Mouse (Mus musculus): ENCODE results near the gene Syne3. TPM values are rescaled to one million over a fixed set of nuclear protein-coding genes. Genes with fewer than 3 reads are reported as not detected.
A peak's percentile ranks its signal among the peaks of the same experiment; 100 is the strongest.

Gene Syne3
- total RNA-seq, 4 experiments from 2014 or later = 12.0 to 20.8 (median 16.8) TPM

GRCm38 (mm10) chr12:104969177-104969576, 40.4 kb downstream of the Syne3 start:
- no peak for DNase-seq

- no peak for DNase-seq
These were observed 44.4 kb downstream of the Syne3 start for GRCm38 (mm10) chr12:104964953-104965911.

- DNase-seq = no peak
These were observed 49.2 kb downstream of the Syne3 start for GRCm38 (mm10) chr12:104960421-104960820.

DNA sequence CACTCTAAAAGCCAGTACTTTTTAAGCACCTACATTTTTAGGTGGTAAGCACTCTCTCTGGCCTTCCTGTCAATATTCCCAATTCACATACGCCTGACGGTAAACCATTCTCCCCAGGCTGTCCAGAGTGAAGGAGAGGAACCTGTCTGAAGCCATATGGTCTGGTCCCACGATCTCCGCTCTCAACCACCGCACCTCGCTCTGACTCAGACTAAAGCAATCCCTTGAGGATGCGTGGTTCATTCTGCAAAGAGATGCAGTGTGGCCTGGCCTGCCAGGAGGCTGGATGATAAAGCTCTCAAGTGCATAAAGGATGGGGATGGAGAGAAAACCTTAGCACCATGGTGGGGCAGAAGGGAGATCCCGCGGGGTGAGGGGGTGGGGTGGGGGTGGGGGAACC, 49.6 kb downstream of the Syne3 start:
- DNase-seq = no peak

- no peak for DNase-seq
These were observed 51.3 kb downstream of the Syne3 start for GRCm38 (mm10) chr12:104958263-104958662.

GRCm38 (mm10) chr12:104957165-104957564, 52.4 kb downstream of the Syne3 start:
- no peak for DNase-seq

- DNase-seq = no peak
These were observed 53.2 kb downstream of the Syne3 start for GRCm38 (mm10) chr12:104956406-104956805.

- no peak for DNase-seq
These were observed 54.4 kb downstream of the Syne3 start for GRCm38 (mm10) chr12:104955003-104955800.

GRCm38 (mm10) chr12:104953941-104954340, 55.7 kb downstream of the Syne3 start:
- DNase-seq = no peak

DNA sequence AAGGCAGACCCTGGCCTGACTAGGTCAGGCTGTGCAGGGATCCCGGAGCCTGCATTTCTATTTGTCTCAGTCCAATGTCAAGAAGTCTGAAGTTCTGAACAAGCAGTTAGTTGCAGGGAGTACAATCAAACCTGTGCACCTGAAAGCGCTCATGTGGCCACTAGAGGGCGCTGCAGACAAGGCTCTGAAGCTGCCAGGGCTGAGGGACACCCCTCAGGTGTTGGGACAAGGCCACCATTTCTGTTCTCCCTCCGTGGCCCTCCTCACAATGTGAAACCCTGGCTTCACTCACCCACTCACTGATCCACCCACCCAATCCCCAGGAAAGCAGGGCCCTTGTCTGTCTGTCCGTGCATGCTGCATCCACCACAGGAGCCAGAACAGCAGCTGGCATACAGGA, 57.2 kb downstream of the Syne3 start:
- DNase-seq = peak; percentile 49

GRCm38 (mm10) chr12:104947911-104948310, 61.7 kb downstream of the Syne3 start:
- DNase-seq = no peak

DNA sequence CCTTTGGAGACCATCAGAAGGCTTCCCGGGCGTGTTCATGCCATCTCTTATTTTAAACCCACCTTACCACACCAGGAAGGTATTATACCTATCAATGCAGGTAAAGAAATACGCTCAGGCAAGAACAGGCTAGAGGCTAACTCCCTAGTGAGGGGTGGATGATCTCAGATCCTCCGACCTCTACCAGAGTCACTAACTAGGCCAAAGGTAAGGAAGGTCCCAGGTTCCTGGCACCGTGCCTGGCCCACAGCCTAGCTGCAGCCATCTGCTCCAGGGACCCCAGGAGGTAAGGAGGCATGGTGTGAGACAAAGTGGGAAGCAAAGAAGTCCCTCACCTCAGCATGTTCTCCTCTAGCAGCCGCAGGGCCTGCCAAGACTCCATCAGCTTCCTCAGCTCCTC, 63.4 kb downstream of the Syne3 start:
- no peak for DNase-seq

GRCm38 (mm10) chr12:104940466-104940865, 69.1 kb downstream of the Syne3 start:
- DNase-seq = no peak

GRCm38 (mm10) chr12:104940027-104940386, 69.6 kb downstream of the Syne3 start:
- no peak for DNase-seq

DNA sequence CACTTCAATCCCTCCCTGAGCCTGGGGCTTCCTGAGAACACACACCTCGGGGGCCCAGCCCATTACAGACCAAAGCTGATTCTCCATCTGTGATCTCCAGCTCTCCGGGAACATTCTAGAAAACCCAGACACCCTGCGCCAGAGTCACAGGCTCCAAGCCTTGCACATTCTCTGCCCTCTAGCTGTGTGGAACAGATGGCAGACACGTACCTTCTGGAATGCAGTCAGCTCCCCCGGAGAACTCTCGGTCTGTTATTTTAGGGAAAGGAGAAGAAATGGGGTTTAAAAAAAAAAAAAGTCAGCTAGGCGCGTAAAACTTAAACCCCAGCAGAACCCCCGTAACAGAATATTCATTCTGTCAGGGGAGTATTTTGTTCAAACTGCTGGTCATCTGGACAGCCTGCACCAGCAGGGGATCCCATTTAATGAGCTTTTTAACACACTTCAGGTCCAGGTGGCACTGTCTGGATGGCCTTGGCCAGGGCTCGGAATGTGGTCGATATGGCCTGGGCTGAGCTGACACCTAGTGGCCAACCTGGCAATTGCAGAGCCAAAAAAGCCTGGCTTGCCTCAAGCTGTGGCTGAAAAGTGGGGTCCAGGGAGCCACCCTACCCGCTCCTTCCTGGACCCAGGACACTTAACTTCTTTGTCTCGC, 70.1 kb downstream of the Syne3 start:
- DNase-seq = no peak

DNA sequence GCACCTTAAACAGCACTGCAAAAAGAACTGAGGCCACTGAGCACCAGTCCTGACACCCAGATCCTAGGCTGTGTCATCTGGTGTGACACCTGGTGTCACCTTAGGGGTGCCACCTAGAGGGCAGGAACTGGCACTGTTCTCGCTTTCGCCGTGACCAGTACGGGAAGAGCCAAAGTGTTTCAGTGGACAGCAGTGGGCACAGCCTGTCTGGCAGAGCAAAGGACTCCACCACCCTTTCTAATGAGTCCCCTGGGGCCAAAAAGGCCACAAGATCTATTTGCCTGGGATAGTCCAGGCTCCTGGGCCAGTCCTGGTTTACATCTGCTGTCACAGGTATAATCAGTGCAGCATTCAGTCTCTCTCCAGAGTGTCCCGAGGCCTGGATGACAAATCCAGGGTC, 70.7 kb downstream of the Syne3 start:
- no peak for DNase-seq

GRCm38 (mm10) chr12:104936223-104936622, 73.4 kb downstream of the Syne3 start:
- no peak for DNase-seq

GRCm38 (mm10) chr12:104935144-104935543, 74.5 kb downstream of the Syne3 start:
- no peak for DNase-seq

GRCm38 (mm10) chr12:104933800-104934199, 75.8 kb downstream of the Syne3 start:
- DNase-seq = no peak

- DNase-seq = no peak
These were observed 76.4 kb downstream of the Syne3 start for GRCm38 (mm10) chr12:104933217-104933616.

DNA sequence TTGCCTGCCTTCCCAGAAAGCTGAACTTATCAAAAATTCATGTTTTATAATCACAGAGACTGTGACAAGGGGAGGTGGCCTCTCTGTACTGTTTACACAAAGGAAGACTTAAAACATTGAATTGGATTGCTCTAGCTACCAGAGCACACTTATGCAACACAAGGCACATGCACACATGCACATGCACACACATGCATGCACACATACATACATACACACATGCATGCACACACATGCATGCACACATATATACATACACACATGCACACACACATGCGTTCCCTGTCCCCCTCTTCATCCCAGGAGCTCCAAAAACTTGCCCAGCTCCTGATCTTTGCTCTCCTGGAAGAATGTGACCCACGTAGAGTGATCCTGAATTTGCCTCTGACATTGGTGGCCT, 83.8 kb downstream of the Syne3 start:
- DNase-seq = no peak

DNA sequence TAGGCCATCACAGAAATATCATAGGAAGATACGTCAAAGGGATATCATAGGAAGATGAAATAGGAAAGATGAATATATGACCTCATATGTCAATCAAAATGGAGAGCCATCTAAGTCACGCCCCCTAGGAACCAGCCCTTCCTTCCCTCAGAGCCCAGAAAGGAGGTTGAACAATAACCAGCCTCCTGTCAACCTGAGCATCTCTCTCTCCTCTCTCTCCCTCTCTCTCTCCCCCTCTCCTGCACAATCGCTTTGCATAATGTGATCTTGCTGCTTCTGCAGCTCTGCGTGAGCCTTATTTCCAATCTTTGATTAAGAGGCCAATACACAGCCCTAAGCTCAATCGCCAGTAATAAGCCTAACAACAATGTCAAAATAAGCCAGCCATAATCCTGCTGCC, 84.6 kb downstream of the Syne3 start:
- DNase-seq = no peak

DNA sequence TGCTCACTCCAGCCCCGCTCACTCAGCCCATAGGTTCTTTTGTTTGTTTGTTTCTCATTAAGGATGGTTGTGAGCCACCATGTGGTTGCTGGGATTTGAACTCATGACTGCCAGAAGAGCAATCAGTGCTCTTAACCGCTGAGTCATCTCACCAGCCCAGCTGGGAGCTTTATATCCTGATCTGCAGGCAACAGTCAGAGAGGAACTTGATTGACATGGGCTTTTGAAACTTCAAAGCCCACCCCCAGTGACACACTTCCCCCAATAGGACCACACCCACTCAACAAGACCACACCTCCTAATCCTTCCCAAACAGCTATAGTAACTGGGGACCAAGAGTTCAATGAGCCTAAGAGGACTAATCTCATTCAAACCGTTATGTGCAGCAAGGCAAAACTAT, 85.1 kb downstream of the Syne3 start:
- no peak for DNase-seq
